Mouse (Mus musculus) lung, adult 2 months (tissue): ENCODE data around the gene Cipc.

Experiments used
- CTCF ChIP-seq: fragments of 200-500 bp; IDR thresholded peaks from 2 replicates; pipeline ENCODE4 v1.5.1; 2011; ENCODE audit warnings: mild to moderate bottlenecking, low read length, control low read depth; ENCODE audit not compliant: insufficient read depth
- POLR2A ChIP-seq: fragments of 200-500 bp; IDR thresholded peaks from 2 replicates; pipeline ENCODE4 v1.6.1; 2011; ENCODE audit warnings: low read depth, mild to moderate bottlenecking, control low read depth, low read length, borderline replicate concordance; ENCODE audit errors: extremely low read depth

GRCm38 (mm10) chr12:86935692-86936282 lies 11.1 kb upstream of the Cipc start:
- TF ChIP-seq CTCF (no peak), POLR2A (no peak)
